Mouse (Mus musculus) B cell, adult 2 months (primary cell): ENCODE measurements around the gene Ctsd.

Experiments used
- DNase-seq, 2 experiments: peaks; one replicate each; pipeline ENCODE4 v3.0.0; 2022

Ctsd gene

DNA sequence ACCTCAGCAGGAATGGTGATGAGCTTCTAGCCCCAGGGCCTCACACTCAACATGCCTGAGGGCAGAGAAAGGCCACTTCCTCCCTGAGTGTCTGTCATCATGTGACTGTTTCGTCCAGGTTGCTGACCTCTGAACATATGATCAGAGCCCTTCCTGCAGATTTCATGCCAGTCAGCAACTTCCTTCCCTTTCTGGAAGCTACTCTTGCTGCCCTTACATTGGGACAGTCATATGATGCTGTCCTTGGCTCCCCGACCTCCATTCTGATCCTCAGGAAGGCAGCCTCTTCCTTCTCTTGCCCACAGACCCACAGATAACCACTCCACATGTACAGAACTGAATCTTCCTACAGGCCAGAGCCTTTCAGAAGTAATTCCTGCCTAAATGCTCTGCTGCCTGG lies 10.2 kb upstream of the Ctsd start:
- DNase-seq, result no peak

DNA sequence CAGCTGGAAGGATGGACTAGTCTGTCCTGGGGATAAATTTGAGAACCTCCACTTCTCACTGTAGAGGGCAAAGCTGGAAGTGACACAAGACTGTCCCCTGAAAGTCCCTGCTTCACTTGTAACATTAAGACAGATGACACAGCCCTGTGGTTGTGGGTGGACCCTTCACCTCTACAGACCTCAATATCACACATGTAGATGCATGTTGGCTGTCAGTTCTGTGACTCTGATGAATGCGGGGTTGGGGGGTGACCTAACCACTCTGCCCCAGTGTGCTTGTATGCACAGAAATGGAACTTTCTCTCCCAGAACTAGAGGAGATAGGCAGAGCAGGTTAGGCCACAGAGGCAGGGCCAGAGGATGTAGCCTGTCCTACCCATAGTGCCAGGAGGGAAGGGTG lies 8.8 kb upstream of the Ctsd start:
- DNase-seq, result no peak

DNA sequence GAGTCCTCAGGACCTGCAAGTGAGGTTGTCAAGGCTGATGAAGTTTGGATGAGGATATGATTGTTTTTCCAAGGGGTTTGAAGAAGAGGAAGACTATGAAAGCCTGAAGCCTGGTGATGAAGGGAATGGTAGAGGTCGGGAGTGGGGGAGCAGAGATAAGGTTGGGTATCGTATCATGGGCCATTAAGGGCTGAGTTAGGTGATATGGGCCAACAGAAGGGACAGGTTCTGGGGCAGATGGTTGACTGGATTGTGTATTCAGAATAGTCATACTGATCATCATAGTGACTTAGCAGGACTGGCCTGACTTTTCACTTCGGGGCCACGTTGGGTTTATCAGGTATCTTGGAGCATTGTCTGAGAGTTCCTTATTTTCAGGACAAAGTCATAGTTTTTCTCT lies 7.6 kb upstream of the Ctsd start:
- DNase-seq, result no peak

DNA sequence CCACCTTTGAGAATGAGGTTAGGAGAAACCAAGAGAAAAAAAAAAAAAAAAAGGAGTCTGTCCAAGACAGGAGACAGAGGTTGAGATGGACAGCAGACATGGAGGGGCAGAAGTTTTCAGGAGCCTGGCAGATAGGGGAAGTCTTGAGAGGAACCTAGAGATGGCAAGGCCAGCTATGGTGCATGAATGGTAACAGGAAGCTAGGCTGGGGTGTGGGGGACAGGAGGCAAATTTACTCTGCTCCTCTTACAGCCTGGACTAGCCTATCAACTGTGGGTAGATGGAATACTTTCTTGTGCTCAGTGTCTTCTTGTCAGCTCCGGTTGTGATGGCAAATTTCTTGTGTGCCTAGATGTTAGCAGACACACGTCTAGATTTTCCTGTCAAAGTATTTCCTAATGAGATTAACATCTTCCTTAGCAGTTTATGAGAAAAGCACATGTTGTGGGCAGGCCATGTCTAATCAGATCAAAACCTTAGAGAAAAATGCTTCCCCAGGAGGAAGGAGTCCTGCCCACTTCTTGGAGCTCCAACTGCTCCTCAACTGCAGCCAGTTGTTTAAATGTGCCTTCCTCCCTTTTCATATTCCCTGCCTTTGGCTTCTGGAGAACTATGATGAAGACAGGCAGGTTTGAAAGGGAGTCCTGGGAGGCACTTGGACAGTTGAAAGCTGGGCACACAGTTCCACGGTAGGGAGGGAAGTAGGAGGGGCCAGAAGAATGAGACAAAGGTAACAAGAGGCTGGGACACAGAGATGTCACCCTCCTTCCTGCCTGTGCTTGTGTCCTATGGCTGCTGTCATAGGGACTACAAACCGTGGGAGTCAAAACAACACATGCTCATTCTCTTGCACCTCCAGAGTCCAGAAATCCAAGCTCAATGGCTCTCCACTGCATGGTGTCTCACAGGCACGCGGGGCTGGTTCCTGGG lies 6.7 kb upstream of the Ctsd start:
- DNase-seq, result no peak

DNA sequence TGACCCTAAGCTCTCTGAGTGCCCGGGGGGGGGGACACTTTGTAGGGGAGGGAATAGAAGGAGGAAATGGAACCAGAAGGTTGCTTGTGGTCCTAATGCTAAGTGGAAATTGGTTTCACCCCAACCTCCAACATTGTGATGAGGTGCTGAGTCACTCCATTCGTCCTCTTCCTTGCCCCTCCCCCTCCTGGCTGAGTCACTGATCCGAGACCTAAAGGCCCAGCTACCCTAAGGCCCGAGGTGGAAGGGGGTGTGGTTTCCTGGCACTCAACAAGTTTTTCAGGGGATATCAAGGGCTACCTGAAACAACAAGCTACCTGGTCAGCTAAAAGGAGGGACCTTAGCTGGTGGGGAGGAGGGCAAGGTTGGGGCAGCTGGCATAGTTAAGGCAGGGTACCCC lies 5.4 kb upstream of the Ctsd start:
- no peak for DNase-seq

DNA sequence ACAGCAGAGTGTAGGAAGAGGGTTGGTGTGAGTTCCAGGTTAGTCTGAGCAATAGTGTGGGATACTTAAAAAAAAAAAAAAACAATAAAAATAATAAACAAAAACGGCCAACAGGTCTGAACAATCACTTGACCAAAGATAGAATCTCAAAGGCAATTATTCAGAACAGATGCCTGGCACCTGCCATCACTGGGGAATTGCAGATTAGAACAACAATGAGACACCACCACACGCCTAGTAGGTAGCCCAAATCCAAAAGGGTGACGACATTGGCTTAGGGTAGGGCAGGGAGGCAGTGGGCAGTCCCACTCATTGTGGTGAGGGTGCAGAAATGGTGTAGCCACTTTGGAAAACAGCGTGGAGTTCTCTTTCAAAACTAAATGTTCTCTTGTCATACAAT lies 3.8 kb upstream of the Ctsd start:
- no peak for DNase-seq

DNA sequence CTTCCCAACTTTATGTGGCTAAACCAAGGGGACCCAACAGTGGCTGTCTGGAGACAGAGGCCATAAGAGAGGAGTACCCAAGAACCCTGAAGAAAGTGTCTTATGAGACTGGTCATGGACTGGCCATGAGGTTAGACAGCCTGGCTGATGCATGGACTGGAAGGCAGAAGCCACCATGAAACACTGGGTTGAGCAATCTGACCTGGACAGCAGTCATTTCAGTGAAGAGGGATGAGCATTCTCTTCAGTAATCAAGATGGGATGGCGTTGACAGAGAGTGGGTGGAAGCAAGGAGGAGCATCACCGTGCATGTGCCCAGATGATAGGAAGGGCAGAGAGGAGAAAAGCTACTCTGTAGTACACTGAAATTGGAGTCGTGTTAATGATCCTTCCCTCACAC lies 3.3 kb upstream of the Ctsd start:
- no peak for DNase-seq

DNA sequence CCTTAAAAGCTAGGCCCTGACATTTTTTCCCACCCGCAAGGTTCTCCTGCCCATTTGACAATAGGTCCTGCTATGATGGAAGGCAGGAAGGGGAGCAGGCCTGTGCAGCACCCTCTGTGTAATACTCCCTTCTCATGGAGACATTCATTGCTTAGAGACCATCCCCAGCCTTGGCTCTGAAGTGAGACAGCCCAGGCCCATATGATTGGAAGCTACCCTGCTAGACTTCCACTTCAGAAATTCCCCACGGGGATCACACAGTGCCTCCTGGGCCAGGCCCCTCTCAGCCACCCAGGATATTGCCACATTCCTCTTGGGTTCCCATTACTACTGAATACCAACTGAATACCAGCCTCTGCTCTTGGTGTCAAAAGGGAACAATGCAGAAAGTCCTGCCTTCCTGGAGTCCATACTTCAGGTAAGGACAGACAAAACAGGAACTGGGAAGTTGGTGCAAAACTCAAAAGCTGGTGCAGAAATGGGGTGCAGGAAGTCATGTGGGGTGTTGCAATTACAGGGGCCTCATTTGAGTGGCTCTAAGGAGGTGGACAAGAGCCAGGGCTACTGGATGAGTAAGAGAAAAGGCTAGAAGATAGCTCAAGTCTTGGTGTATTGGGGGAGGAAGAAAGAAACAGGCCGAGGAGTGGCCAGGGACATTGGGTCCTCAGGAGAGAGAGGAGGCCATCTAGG lies 2.3 kb upstream of the Ctsd start:
- DNase-seq, result no peak

DNA sequence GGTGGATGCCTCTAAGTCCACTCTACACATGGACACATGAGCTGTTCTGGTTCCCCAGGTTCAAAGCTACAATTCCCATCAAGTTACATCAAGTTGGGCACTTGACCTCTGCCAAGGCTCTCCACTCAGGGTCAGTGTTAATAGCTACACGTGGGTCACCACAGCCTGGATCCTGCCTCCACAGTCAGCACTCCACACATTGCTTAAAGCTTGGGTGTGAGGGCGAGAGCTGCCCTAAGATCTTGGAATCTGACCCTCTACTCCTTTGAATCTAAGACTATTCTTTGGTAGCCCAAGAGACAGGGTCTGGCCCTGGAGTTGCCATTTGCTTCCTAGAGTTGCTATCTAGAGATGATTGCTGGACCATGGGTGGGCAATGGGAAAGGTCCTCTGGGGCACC lies 902 bp upstream of the Ctsd start:
- DNase-seq, result no peak

DNA sequence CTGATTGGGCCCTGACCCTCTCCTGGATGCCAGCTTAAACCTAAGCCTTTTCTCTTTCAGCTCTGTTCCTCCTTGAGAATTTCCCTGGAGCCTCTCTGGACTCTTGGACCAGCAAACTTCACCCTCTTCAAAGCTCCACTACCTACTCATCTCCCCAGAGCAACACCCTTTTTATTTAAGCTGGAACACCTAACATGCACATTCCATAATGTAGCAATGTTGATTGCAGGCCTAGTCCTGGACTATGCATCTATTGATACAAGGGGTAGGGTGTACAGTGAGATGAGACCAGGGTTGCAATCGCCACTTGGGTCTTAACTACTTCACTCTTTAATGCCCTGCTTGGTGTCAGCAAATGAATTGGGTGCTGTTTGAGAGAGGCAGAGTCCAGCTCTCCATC lies 360 bp upstream of the Ctsd start:
- DNase-seq, result no peak

DNA sequence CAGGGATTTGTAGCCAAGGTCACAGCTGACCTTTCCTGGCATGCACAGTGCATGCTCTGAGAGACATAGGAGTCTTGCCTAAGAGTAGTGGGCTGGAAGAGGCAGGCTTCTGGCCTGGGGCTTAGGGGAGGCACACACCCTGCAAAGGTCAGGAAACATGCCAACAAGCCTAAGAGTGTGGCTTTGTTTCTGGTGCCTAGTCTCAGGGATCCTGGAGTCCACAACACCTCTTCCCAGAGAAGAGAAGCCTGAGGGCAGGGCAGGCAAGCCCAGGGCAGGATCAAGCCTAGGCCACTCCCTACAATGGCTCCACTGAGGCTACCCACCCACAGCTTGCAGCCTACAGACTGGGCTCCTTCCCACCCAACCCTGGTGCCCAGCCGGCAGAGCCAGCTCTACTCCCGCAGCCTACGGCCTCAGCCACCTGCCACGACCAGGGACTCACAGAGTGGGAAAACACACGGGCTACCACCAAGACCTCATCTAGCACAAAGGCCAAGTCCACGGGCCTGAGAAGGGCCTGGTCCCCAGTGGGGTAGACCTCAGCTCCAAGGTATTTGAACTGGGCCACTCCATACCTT lies 1.1 kb downstream of the Ctsd start:
- DNase-seq, result peak in 1 of 2 experiments; percentile 19

DNA sequence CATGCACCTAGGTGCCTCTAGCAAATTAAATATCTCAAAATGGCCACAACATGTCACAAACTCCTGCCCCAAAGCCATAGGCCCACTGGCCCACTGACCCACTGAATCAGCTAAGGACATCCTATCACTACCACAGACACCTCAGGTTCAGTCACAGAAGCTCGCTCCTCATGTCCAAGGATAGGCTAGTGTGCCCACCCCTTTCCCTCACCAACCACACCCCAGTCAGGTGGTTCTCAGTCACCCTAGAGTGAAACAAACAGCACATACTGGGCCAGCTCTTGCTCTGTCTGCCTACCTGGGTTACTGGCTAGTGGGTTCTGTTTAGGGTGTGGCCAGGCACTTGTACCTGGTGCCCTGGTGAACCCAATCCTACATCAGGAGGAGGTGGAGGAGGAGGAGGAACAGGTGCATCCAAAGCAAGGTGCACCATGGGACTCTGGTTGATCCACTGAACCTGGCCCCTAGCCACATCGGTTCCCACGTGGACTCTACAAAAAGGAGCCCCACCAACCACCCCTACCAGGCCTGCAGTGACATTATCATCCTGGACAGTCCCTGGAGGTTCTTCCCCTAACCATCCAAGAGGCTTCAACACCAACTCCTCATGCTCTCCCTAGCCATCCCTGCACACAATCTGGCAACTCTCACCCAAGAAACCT lies 2.0 kb downstream of the Ctsd start:
- no peak for DNase-seq

DNA sequence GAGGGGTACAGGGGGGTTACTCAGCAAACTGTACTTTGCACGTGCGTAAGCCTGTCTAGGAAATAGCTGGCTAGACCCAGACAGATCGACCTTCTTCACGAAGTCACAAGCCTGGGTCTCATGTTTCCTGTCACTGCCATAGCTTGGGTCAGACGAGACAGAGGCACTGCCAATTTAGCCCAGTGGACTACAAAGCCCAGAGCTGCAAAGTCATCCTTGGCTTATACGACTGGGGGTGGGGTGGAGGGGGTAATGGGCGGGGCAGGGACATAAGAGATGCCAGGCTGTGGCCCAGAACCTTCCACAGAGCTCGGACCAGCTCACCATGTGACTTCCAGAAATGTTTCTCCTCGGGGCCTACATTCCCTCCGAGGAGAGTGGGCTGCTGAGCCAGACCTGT lies 3.5 kb downstream of the Ctsd start:
- DNase-seq, result no peak

DNA sequence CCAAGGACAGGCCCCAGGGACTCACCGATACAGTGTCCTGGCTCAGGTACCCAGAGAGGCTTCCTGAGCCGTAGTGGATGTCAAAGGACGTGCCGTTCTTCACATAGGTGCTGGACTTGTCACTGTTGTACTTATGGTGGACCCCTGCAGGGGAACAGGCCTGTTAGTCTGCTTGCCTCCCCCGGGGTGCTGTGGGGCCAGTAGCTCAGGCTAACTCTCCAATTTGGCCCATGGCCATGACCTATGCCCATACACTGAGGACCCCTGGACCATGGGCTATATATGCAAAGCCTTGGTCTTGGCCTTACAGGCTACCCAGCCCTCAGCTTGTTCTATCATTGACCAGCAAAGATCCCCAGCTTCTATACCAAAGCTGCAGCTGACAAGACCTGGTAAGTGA lies 5.3 kb downstream of the Ctsd start, which contains the start of gene Gm49369:
TSS of gene Gm49369 (minus strand) at position 101 of the 400 bp plus-strand sequence.
- DNase-seq, result no peak

DNA sequence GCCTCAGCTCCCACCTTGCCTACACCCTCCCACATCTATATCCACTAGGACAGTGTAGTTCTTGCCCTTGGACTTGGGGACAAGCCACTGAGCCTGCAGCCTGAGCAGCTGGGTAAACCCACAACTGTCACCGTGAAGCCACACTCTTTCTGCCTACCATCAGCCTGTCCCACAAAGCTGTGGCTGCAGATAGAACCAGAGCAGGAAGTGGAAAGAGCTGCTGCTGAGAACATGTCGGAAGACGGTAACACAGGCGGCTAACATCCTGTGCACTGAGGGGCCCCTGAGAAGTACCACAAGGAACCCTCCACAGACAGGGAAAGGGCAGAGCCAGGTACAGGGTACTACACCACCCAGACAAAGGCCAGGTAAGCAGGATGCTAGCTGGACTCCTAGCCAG lies 6.7 kb downstream of the Ctsd start:
- no peak for DNase-seq

DNA sequence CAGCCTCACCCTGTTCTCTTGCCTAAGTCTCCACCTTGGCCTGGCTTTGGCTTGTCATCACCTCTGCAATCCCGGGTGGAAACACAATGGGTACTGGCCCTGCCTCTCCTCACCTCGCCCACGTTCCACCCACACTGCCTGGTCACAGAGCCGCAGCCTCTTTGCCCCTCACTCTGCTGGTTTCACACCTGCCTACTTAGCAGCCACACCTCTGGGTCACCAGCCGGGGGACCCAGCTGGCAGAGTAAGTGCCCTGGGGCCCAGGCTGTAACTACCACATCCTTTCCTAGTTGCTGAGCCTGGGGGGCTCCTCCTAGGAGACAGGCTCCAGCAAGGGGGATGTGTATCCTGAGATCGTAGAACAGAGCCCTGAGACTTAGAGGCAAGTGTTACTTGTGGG lies 8.7 kb downstream of the Ctsd start:
- no peak for DNase-seq

DNA sequence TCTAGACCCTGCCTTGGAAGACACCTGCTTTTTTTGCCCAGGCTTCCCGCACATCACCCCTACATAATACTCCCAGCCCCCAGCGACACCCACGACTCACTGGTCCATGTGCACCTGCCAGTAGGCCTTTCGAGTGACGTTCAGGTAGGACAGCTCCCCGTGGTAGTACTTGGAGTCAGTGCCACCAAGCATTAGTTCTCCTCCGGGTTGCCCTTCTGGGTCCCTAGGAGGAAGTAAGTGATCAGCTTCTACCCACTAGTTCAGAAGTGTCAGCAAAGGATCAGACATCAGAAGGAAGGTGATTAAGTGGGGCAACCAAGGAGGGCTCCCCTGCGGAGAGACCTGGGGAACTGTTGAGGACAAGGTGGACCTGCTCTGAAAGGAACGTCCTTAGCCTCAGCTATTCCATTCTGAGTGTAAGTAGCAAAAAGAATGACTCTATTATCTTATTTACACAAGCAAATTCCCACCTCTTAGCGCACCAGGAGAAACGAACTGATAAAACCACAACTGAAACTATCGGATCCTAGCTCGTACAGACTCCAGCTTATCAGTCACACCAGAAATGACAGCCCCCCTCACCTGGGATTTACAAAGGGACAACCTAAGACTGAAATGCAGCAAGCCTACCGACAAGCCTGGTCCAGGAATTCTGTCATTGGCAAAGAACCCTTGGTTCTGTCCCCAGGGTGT lies 10.5 kb downstream of the Ctsd start:
- DNase-seq, result no peak

DNA sequence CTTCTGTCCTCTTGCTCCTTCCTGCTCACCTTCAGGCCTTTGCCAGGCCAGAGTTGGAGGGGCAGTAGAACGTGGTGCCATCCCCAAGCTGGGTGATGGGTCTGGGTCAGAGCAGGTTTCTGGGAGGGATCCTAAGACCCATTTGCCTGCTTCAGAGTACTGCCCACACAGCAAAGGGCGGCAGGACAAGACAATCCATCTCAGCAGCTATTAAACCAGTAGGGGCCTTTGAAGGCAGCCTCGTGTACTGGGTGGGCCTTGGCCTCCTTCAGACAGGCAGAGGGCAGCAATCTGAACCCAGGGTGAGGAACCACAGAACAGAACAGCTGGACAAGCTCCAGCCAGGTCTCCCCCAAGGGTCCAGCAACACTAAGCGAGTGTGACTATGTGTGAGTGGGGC lies 11.7 kb downstream of the Ctsd start:
- no peak for DNase-seq

DNA sequence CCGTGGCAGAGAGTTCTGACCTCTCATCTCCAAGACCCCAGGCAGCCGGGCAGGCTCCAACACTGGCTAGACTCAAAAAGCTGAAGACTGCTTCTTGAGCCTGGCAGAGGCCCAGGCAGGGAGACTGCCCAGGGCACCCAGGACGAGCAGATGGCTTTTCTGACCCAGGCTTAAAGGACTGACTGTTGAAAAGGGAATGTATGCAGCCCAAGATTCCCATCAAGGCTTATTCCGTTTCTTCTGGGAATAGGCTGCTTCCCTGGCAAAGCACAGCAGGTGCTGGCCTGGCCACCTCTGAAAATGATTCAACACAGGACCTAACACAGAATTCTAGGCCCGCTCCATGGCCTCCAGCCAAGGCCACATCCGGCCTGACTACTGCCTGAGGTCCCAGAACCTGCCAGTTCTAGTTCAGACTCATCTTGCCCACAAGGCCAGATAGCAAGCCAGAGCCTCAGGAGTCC lies 12.5 kb downstream of the Ctsd start:
- no peak for DNase-seq

DNA sequence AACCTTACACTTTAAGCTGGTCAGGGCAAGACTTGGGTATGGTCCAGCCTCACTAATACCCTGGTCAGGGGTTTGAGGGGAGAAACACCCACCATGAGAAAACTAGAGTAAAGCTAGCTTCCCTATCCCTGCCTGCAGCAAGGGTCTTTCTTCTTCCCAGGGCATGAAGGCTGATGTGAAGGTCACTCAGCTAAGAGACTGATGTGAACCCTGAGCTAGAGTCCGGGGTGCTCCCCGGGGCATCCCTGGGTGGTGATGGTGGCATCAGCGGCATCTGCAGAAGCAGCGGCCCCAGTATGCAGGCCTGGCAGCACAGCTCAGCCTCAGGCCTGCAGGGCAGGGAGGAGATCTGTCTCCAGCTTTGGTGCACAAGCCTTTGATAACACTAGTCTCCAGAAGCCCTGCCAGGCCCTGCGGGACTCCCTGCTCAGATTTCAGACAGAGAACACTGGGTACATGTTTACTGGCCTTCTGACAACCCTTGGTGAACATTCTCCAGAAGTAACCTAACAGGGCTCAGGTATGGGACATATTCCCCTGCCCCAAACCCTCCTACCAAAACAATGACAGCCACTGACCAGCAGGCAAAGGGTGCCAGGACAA lies 13.3 kb downstream of the Ctsd start:
- DNase-seq, result no peak

DNA sequence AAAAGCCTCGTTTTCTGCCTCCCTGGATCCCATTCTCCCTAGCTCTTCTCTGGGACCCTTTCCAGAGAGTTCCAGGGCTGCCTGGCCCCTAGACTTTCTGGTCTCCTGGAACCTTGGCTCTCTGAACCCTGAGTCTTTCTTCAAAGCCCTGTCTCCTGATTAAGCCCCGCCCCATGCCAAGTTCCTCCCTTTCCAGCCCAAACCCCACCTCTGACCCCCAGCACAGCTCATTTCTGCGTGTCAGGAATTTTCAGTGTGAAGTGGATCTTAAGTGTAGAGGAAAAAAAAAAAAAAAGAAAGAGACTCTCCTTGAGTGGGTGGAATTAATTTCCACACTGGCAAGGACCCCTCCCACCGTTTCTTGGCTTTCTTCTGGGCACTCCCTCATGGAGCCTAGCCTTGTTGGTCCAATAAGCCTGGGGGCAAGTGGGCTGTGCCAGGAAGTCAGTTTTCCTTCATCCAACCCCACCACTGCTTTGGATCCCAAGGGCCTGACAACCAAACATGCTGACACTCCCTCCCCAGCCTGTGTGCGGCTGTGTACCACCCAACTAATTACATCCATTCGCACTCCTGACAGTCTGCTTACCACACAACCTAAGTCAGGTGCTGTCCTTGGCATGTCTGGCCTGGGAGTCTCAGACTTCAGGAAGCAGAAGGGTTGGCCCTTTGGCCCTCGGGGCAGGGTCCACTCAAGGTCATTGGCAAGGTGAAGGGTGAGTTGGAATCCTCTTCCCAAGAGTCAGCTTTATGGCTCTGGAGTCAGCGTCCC lies 14.0 kb downstream of the Ctsd start, which contains the start of gene Ifitm10:
TSS of gene Ifitm10 (minus strand) at position 113 of the 772 bp plus-strand sequence.
- DNase-seq, result no peak
